Mouse (Mus musculus): ENCODE results near the gene Vax1. TPM values are rescaled to one million over a fixed set of nuclear protein-coding genes. Genes with fewer than 3 reads are reported as not detected.

The Vax1 gene
- total RNA-seq, 1 experiment from 2014 or later = not detected

- no peak for ATAC-seq (replicated peaks; ENCODE audit: insufficient number of reproducible peaks, low FRiP score, low TSS enrichment, poor library complexity, severe bottlenecking)
These were observed 1.5 kb upstream of the Vax1 start for GRCm38 (mm10) chr19:59171151-59171870.

- no peak for ATAC-seq (replicated peaks; ENCODE audit: insufficient number of reproducible peaks, low FRiP score, low TSS enrichment, poor library complexity, severe bottlenecking)
These were observed 875 bp upstream of the Vax1 start for GRCm38 (mm10) chr19:59170766-59171095.

- no peak for ATAC-seq (replicated peaks; ENCODE audit: insufficient number of reproducible peaks, low FRiP score, low TSS enrichment, poor library complexity, severe bottlenecking)
These were observed 517 bp downstream of the Vax1 start for GRCm38 (mm10) chr19:59169143-59169935.

GRCm38 (mm10) chr19:59168386-59168905 is 1.4 kb downstream of the Vax1 start:
- no peak for ATAC-seq (replicated peaks; ENCODE audit: insufficient number of reproducible peaks, low FRiP score, low TSS enrichment, poor library complexity, severe bottlenecking)

GRCm38 (mm10) chr19:59167871-59168270 is 2.0 kb downstream of the Vax1 start:
- no peak for ATAC-seq (replicated peaks; ENCODE audit: insufficient number of reproducible peaks, low FRiP score, low TSS enrichment, poor library complexity, severe bottlenecking)

- ATAC-seq (replicated peaks; ENCODE audit: insufficient number of reproducible peaks, low FRiP score, low TSS enrichment, poor library complexity, severe bottlenecking) = no peak
These were observed 3.0 kb downstream of the Vax1 start for GRCm38 (mm10) chr19:59166879-59167278.

- no peak for ATAC-seq (replicated peaks; ENCODE audit: insufficient number of reproducible peaks, low FRiP score, low TSS enrichment, poor library complexity, severe bottlenecking)
These were observed 3.5 kb downstream of the Vax1 start for GRCm38 (mm10) chr19:59166311-59166761.

- no peak for ATAC-seq (replicated peaks; ENCODE audit: insufficient number of reproducible peaks, low FRiP score, low TSS enrichment, poor library complexity, severe bottlenecking)
These were observed 4.3 kb downstream of the Vax1 start for GRCm38 (mm10) chr19:59165577-59165976.

GRCm38 (mm10) chr19:59164896-59165560 is 4.8 kb downstream of the Vax1 start:
- ATAC-seq (replicated peaks; ENCODE audit: insufficient number of reproducible peaks, low FRiP score, low TSS enrichment, poor library complexity, severe bottlenecking) = no peak

GRCm38 (mm10) chr19:59164111-59164510 is 5.7 kb downstream of the Vax1 start:
- ATAC-seq (replicated peaks; ENCODE audit: insufficient number of reproducible peaks, low FRiP score, low TSS enrichment, poor library complexity, severe bottlenecking) = no peak

GRCm38 (mm10) chr19:59156702-59157101 is 13.2 kb downstream of the Vax1 start:
- no peak for ATAC-seq (replicated peaks; ENCODE audit: insufficient number of reproducible peaks, low FRiP score, low TSS enrichment, poor library complexity, severe bottlenecking)

- no peak for ATAC-seq (replicated peaks; ENCODE audit: insufficient number of reproducible peaks, low FRiP score, low TSS enrichment, poor library complexity, severe bottlenecking)
These were observed 15.7 kb downstream of the Vax1 start for GRCm38 (mm10) chr19:59154171-59154570.

GRCm38 (mm10) chr19:59145492-59146140 is 24.2 kb downstream of the Vax1 start:
- no peak for ATAC-seq (replicated peaks; ENCODE audit: insufficient number of reproducible peaks, low FRiP score, low TSS enrichment, poor library complexity, severe bottlenecking)

- ATAC-seq (replicated peaks; ENCODE audit: insufficient number of reproducible peaks, low FRiP score, low TSS enrichment, poor library complexity, severe bottlenecking) = no peak
These were observed 24.8 kb downstream of the Vax1 start for GRCm38 (mm10) chr19:59145064-59145463.

- no peak for ATAC-seq (replicated peaks; ENCODE audit: insufficient number of reproducible peaks, low FRiP score, low TSS enrichment, poor library complexity, severe bottlenecking)
These were observed 27.6 kb downstream of the Vax1 start for GRCm38 (mm10) chr19:59142206-59142605.

GRCm38 (mm10) chr19:59135387-59135786 is 34.5 kb downstream of the Vax1 start:
- no peak for ATAC-seq (replicated peaks; ENCODE audit: insufficient number of reproducible peaks, low FRiP score, low TSS enrichment, poor library complexity, severe bottlenecking)

- ATAC-seq (replicated peaks; ENCODE audit: insufficient number of reproducible peaks, low FRiP score, low TSS enrichment, poor library complexity, severe bottlenecking) = no peak
These were observed 34.9 kb downstream of the Vax1 start for GRCm38 (mm10) chr19:59134916-59135315.

GRCm38 (mm10) chr19:59133202-59133601 is 36.7 kb downstream of the Vax1 start:
- no peak for ATAC-seq (replicated peaks; ENCODE audit: insufficient number of reproducible peaks, low FRiP score, low TSS enrichment, poor library complexity, severe bottlenecking)

GRCm38 (mm10) chr19:59129671-59130070 is 40.2 kb downstream of the Vax1 start:
- ATAC-seq (replicated peaks; ENCODE audit: insufficient number of reproducible peaks, low FRiP score, low TSS enrichment, poor library complexity, severe bottlenecking) = no peak

Data from monocyte, adult 5-6 weeks (primary cell).